Mouse (Mus musculus) Muller cell, postnatal 12 days (primary cell): ENCODE data around the gene Tmem60.

Experiments used
- DNase-seq: peaks from one replicate; pipeline ENCODE4 v3.0.0-alpha.2; 2015; ENCODE audit errors: inconsistent ontology term

The Tmem60 gene

GRCm38 (mm10) chr5:20881915-20882800 is at the start of gene Tmem60, which contains the start of gene Phtf2:
Tmem60 (plus strand) TSS chr5:20882191.
Phtf2 (minus strand) TSS chr5:20882124.
- peak; percentile 100 for DNase-seq

GRCm38 (mm10) chr5:20834399-20834798 is 47.6 kb upstream of the Tmem60 start:
- DNase-seq, result no peak

DNA sequence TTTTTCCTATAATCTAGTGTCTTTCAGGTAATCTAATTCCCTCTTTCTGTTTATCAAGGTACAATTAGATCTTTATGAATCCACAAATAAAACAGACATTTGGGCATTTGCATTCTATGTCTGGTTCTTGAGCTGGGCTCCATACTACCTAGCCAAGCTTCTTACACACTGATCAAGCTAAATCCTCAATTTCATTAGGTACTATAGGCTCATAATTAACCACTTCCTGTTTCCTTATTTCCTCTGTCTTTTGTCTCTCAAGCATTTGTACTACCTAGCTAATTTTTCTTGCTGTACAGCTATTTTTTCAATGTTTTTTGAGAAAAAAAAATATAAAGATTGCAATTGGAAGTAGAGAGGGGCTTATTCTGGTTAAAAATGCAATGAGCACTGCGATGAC is 44.9 kb upstream of the Tmem60 start:
- DNase-seq, result no peak

GRCm38 (mm10) chr5:20843405-20843804 is 38.6 kb upstream of the Tmem60 start:
- DNase-seq, result no peak

DNA sequence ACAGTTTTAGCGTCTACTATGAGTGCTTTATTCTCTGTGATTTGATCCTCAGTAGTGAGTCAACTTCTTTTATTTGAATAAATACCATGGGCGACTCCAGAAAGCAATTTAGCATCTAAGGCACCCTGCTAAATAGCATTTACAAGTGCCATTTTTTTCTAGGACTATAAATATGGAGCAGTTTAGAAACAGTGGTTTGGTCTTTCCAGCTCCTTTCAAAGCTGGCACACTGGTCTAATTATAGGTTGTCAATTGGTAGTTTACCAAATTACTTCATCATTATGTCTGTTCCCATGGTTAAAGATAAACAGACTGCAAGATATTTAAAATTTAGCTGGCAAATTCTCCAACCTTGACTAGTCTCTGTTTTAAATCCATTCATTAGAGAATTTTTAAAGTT is 38.2 kb upstream of the Tmem60 start:
- DNase-seq, result no peak

DNA sequence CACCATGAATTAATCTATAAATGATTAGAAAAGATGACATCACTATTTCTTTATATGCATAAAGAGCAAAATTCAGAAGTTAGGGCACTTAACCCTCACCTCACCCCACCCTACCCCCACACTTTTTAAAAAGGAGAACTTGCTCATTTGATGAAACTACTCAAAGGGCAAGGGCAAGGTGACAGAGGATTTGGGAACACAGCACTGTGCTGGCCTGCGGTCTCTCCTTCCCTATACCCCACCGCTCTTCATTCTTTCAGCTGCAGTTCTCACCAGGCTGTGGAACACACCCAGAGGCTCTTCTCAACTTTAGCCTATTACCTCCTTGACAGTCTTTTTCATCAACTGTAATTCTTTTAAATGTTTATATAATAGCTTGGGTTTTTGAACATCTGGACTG is 35.0 kb upstream of the Tmem60 start:
- DNase-seq, result no peak

DNA sequence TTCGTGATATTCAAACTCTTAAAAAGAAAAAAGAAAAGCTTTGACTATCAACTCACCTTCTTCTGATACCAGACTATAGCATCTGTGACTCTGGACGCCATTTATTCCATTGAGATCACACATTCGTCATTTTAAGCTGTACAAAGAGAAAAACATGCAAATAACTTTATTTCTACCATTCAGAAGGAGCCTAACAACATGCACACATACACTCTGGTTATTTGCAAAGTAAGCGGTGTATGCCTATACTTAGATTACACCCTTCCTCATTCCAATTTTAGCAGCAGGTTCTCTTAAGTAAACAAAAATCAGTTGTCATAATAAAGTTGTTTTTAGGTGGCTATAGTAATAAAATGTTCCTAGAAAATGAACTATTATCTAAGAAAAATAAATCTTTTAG is 26.9 kb upstream of the Tmem60 start:
- no peak for DNase-seq

DNA sequence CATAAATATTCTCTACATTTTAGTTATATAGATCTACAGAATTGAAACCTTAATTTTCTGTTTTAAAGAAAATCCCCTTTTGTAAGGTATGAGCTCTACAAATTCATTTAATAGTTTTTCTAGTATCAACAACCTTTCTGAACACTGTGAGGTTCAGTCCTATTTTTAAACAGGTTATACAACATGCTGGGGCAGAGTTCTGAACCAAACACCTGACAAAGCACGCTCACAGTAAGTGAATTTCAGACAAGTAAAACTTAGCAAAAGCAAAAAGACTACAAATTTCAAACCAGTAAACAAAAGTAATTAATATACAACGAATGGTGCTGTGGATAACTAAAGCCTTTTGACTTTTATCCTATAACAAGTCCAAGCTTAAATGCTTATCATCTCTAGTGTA is 23.6 kb upstream of the Tmem60 start:
- no peak for DNase-seq

GRCm38 (mm10) chr5:20860565-20860964 is 21.4 kb upstream of the Tmem60 start:
- DNase-seq, result no peak

GRCm38 (mm10) chr5:20861901-20862300 is 20.1 kb upstream of the Tmem60 start:
- DNase-seq, result no peak

DNA sequence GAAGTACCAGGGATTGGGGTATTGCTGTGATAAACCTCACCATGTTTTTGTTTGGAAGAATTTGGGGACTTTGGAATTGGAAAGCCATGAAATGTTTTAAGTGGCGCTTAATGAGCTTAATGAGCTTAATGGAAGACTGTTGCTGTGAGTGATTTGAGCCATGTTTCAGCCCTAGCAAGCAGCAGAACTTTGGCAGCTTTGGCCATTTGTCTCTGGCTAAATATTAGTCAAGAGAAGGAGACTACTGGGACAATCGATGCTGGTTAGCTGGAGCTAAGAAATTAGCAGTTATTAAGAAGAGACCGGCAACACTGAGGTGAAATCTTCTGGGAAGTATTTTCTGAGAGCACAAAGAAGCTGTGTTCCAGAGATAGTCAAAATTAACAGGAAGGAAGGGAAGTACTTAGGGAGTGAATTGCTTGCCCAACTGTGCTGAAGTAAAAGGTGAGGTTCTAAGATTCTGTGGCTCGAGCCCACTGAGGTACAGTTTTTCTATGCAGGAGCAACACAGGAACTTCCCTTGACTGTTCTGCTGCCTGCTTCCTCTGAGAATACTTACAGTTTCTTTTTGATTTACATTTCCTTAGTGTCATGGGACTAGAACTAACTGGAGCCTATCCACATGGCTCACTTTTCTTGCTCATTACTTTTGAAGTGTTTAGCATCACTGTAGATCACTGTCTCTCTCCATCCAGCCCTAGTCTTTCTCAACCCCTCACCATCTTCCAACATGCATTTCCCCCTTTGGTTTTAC is 17.6 kb upstream of the Tmem60 start:
- peak; percentile 24 for DNase-seq

DNA sequence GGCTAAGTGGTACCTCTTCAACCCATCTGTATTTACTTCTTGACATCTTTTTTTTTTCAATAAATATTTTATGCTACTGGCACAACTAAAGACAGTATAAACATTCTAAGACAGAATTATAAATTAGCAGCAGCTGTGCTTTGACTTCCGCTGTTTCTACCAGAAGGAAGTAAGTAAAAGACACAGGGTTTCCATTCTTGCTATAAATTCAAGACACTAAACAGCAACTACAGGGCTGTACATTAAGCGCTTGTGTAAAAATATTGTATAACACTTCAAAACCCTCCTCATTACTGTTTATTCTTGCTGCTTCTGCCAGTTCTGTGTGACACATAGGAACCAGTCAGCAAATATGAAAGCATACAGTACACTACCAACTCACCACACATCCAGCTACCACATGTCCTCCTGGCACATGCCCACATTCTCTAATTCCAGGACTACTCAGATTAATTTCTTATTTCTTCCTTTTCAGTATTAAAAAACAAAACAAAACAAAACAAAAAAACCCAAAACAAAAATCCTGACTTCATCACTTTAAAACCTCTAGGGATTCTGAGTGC is 16.7 kb upstream of the Tmem60 start:
- no peak for DNase-seq

- no peak for DNase-seq
These were observed 8.8 kb upstream of the Tmem60 start for GRCm38 (mm10) chr5:20873146-20873545.

DNA sequence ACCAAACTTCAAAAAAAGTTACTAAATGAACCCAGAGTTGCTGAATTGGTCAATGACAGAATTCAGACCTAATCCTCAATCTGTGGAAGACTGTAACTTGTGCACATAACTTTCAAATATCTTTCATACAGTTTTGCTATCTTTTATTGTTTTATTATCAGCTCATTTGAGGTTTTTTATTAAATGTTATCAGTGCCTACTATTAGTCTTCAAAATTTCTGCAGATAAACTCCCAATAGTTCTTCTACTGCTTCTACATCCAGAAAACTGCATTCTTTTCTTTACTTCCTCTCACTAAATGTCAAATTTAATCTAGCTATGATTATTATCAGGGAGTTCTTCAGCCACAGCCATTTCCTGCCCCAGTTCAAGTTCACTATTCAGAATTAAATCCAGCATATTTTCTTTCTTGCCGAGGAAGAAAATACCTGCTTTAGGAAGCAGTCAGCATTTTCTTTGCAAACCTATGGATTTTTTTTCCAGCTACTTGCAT is 5.0 kb upstream of the Tmem60 start:
- DNase-seq, result no peak

DNA sequence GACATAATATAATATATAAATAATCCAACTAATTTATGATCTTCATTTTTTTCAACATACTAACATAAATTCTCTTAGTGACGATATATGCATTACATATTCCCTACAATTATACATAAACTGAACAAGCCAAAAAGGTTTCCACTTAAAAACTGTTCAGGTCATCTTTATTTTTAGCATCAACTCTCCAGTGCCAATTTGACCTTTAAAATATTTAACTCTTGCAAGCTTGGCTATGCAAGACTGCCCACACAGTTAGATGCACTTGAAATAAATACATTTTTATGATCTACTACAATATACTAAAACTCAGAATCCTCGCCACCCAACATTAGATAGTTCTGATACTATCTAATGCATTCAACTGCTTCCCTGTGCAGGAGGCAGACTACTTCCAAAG is 1.6 kb upstream of the Tmem60 start:
- no peak for DNase-seq

GRCm38 (mm10) chr5:20880797-20881775 is 905 bp upstream of the Tmem60 start:
- DNase-seq, result peak; percentile 36

GRCm38 (mm10) chr5:20884036-20884620 is 2.1 kb downstream of the Tmem60 start:
- DNase-seq, result no peak

DNA sequence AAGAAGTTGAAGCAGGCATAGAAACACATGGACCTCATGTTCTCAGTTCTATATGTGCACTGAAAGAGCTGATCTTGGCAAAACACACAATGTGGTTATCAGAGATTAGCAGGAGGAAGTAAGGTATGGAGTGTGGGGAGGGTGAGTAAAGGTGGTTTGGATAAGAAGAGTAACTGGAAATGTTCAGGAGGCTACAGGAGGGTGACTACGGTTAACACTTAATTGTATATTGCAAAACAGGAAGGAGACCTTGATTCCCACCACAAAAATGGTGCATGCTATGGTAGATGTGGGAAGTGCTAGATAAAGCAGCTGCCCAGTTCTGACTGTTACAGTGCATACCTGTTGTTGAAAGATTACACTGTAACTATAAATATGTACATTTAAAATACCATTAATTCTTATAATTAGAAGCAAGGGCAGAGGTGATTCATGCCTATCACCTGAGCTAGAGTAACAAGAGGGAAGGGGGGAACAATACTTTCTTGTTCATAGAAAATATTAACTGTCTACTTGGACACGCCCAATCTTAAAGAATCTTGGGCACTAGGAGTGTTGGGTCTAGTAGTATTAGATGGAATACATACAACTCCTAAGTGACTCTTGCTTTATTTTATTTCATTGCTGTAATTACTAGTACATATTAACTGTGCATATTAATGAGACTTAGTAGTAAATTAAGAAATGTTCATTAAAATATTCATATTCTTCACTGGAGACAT is 15.6 kb downstream of the Tmem60 start:
- no peak for DNase-seq

DNA sequence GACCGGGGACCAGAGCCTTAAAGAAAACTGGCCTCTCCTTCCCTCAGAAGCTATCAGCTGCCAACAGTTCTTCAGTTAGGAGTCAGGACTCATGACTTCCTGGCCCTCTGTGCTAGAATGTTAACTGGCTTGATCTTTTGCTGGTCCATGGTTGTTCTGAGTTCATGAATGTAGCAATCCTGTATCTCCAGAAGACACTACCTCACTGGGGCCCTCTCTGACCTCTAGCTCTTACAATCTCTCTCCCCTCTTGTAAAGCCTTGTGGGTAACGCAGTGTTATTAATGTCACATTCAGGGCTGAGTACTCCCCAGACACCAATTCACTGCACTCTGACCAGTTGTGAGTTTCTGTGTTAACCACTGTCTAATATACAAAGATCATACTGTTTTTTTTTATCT is 22.7 kb downstream of the Tmem60 start:
- no peak for DNase-seq

DNA sequence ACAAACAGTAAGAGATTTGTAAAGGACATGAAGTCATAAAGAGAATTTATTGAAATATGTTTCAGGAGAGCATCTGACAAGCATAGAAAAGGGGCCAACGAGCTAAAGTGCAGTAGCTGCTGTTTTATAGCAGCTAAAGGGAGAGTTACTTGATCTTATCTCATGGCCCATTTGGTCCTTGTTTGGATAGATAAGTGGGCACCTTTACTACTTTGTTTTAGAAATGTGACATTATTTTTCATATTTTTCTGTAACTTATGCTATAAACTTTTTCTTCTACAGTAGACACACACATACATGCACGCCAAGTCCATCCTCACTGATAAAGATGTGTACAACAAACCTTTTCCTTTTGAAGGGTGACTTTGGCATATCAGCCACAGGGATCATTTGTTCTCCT is 23.4 kb downstream of the Tmem60 start:
- DNase-seq, result no peak
